Mouse (Mus musculus): ENCODE measurements at regions not wholly inside any gene's neighbourhood (a gene's known extent, or its start where the extent isn't known, plus 50 kb on each side); places are given as distances from the start of the nearest gene placed in this dataset.

GRCm38 (mm10) chr3:104295856-104296255, 75.7 kb upstream of the Magi3 start:
- DNase-seq (ENCODE audit: low read depth, low spot score), result peak; percentile 50

- peak; percentile 29 for DNase-seq (ENCODE audit: low read depth, low spot score)
These were observed 75.0 kb upstream of the Magi3 start for GRCm38 (mm10) chr3:104295015-104295719.

- no peak for DNase-seq (ENCODE audit: low read depth, low spot score)
These were observed 73.7 kb upstream of the Magi3 start for GRCm38 (mm10) chr3:104293869-104294268.

- no peak for DNase-seq (ENCODE audit: low read depth, low spot score)
These were observed 69.0 kb upstream of the Magi3 start for GRCm38 (mm10) chr3:104288970-104289680.

GRCm38 (mm10) chr3:104287900-104288299, 67.7 kb upstream of the Magi3 start:
- no peak for DNase-seq (ENCODE audit: low read depth, low spot score)

- DNase-seq (ENCODE audit: low read depth, low spot score), result no peak
These were observed 64.8 kb upstream of the Magi3 start for GRCm38 (mm10) chr3:104284961-104285360.

- no peak for DNase-seq (ENCODE audit: low read depth, low spot score)
These were observed 63.7 kb upstream of the Magi3 start for GRCm38 (mm10) chr3:104283855-104284254.

GRCm38 (mm10) chr3:104279505-104279904, 59.3 kb upstream of the Magi3 start:
- DNase-seq (ENCODE audit: low read depth, low spot score), result no peak

GRCm38 (mm10) chr3:104274718-104275302, 54.6 kb upstream of the Magi3 start:
- DNase-seq (ENCODE audit: low read depth, low spot score), result no peak

- no peak for DNase-seq (ENCODE audit: low read depth, low spot score)
These were observed 53.9 kb upstream of the Magi3 start for GRCm38 (mm10) chr3:104274084-104274483.

Data from skeletal muscle tissue, adult 2 months (tissue).